Mouse (Mus musculus): ENCODE measurements around the gene Smim20.

The Smim20 gene

DNA sequence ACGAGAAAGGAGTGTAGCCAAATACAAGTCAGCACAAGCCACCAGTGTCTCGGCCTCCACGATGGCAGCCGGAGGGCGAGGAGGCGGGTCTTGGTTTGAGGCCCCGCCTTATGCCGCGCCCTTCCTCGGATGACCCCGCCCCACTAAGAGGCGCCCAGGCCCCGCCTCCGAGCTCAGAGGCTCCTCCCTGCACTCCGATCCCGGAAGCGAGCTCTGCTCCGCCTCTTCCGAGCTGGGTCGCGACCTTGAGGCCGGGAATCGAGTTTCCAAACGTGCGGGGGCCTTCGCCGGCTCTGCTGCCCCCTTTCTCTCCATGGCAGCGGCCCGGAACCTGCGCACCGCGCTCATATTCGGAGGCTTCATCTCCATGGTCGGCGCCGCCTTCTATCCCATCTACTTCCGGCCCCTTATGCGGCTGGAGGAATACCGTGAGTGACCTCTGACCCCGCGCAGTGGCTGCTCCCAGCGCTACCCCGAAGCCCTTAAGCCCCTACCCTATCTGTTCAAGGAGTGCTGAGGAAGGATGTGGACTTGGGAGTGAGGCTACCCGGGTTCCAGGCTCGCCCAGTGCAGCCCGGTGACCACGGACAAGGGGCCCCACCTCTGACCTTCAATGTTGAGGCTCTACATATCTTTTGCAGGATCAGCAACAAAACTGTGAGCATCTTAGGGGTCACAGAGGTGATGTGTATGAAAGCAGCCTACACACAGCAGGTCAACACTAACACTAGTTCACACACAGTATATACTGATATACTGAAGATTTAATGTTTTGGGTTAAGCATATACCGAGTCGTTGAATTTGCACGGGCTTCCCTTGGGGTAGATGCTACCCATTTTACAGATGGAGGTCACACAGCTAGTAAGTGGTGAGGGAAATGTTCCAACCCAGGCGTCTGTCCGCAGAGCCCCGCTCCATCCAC, at the start of gene Smim20:
Gene Smim20, plus strand, starts transcription at position 153 of the 923 bp plus-strand sequence.
- peak; percentile 89 for DNase-seq (ENCODE audit: low spot score)

DNA sequence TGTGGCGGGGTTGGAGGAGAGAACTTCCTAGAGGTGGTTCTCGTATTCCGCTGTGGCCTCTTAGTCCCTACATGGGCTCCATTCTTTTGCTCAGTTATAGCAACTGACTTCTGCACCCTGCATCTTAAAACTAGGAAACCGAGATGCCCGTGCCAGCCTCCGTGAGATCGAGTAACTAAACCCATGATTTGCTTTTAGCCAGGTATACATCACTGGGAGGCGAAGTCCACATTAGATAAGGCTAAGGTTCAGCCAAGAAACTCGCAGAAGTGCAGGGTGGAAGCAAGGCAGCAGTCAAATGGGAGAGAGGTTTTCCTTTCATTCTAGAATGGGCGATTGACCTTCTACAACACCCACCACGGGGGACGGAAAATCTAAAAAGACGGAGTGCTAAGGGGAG, 41.4 kb upstream of the Smim20 start:
- DNase-seq (ENCODE audit: low spot score), result no peak

DNA sequence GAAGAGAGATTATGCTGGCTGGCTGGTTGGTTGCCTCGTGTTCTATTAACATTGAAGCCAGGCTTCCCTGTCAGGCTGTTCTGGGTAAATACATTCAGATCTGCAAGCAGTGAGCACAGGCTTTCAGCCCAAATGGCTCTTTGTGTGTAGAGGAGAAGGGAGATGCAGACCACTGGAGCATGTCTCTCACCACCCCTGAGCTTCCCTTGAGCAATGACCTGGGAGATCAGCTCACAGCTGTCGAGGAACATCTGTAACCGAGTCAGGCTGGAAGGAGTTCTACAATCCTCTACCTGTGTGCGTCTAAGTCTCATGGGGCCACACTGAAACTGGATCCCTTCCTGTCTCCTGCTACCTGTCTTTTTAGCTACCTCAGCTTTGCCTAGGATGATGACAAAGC, 36.3 kb upstream of the Smim20 start:
- DNase-seq (ENCODE audit: low spot score), result no peak

DNA sequence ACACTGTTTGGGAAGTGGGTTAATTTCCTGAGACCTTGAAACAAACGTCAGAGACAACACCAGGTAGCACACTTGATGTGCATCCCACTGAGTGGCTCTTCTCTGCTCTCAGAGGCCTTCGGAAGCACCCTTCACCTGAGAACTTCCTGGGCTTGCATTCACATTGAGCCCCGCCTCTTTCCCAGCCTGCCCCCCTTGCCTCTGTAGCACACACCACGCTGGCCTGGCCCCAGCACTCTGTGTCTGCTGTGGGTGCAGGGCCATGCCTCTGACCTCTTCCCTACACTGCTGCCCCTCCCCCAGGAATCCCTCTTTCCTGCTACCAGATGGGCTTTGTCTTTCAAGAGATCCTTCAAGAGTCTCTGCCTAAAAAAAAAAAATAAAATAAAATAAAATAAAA, 31.3 kb upstream of the Smim20 start:
- DNase-seq (ENCODE audit: low spot score), result no peak

DNA sequence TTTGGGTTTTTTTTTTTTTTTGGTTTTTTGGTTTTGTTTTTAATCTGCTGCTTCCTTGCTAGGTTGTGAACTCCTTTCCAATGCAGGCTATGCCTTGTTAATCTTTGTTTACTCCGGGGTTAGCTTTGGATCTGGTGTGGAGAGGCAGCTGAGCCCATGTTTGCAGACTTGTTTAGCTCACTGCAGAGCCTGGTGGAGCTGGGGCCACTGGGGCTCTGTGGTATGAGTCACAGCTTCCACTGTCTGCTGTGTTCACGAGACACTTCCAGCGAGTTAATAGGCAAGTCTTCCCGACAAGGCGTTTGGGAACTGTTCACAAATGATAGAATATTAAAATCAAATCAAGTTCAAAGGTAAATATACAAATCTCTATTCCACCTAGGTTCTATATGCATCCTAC, 30.7 kb upstream of the Smim20 start:
- no peak for DNase-seq (ENCODE audit: low spot score)

DNA sequence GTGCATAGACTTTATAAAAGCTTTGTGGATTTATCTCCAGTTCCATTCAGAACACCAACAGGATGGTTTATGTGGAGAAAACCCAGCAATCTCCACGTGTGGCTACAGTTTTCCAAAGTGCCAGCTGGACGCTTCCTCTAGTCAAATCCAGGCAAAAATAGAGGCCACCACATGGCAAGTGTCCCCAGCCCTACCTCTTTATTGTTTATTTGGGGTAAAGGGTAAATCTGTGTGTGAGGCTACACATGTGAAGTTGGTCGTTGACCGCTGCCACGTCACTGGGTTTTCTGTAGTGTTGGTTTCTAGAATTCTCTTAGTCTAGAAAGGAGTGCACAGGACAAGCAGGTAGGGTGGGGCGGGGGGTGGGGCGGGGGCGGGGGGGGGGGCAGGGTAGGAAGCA, 30.1 kb upstream of the Smim20 start:
- DNase-seq (ENCODE audit: low spot score), result no peak

DNA sequence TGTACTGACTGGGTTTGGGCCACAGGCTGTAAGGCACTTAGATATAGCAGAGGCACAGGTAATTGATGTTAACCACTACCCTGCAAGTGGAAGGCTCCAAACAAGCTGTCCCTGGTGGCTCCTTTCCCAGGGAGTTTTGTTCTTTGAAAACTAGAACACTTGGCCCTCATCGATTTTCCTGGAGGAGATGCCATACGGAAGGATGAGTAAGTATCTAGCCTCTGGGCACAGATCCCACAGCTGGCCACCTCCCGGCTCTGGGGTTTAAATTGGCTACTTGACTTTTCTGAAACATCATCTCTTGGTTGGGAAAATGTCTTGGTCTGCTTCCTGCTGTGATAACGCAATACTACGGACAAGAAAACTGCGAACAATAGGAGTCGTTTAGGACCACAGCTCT, 28.1 kb upstream of the Smim20 start:
- DNase-seq (ENCODE audit: low spot score), result no peak

DNA sequence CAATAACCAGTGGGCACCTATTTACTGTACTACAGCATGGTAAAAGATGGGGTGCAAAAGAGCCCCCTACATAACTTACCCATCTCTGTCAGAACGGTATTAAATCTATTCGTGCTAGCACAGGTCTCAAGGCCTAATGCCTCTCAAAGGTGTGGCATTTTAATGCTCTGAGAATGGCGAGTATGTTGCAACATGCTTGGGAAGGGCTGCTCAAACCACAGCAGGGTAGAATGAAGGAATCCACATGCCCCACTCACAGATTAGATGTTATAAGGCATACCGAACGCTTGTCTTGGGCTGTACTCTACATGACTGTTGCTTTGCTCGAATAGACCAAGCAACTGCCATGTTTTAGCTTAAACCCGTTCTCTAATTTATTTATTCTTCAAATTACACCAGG, 27.7 kb upstream of the Smim20 start:
- no peak for DNase-seq (ENCODE audit: low spot score)

DNA sequence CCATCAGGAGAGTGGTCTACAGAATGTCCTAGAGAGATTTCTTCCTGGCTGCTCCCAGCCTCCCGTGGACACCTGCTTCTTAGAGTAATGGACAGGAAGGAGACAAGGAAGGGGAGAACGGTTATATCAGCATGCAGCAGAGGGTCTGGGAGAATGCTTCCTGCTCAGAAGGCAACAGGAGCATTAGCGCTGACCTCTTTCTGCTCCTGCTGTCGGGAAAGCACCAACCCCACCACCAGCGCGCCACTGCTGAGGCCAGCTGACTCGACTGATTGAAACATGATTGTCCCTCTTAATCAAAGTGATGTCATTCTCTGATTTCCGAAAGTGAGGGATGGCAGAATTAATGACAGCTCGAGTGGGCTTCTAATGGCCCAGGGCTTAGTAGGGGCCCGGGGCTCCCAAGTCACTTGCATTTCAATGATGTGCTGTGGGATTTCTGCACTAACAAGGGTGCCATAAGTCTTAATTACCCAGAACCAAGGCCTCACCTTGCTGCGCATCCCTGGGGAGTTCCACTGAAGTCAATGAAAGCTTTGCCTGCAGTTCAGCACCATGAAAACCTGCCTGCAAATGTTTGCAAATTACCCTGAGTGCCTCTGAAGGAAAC, 26.9 kb upstream of the Smim20 start:
- no peak for DNase-seq (ENCODE audit: low spot score)

DNA sequence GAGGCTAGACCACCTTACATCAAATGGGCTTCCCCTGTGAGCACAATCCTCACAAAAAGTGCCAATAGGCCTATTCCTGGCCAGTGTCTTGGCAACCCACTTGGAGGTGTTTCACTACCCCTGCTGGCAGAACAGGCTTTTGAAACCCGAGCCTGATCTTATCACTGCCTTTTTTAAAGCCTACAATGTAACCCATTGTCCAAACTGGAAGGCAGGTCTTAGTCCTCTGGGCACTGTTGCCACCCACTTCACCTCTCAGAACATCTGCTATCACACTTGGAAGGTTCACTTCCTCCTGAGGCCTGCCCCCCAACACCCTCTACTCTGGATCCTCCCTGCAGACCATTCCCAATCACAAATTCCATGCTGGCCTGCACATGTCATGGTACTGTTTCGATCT, 25.8 kb upstream of the Smim20 start:
- DNase-seq (ENCODE audit: low spot score), result no peak

DNA sequence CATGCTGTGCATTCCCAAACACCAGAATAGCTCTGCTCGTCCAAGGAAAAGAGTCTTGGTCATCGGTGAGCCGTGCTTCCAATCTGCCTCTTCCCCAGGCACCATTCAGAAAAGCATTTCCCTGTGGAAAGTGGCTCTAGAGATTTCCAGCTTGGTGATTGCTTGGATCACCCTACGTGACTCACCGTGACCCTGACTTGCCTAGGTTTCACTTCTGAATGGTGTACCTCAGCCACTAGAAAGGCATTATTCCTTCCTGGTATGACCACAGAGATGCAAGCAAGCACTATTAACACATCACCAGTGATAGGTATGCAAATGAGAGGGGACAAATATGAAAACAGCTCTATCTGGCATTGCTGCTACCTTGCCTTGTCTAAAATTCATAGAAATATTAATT, 24.9 kb upstream of the Smim20 start:
- no peak for DNase-seq (ENCODE audit: low spot score)

DNA sequence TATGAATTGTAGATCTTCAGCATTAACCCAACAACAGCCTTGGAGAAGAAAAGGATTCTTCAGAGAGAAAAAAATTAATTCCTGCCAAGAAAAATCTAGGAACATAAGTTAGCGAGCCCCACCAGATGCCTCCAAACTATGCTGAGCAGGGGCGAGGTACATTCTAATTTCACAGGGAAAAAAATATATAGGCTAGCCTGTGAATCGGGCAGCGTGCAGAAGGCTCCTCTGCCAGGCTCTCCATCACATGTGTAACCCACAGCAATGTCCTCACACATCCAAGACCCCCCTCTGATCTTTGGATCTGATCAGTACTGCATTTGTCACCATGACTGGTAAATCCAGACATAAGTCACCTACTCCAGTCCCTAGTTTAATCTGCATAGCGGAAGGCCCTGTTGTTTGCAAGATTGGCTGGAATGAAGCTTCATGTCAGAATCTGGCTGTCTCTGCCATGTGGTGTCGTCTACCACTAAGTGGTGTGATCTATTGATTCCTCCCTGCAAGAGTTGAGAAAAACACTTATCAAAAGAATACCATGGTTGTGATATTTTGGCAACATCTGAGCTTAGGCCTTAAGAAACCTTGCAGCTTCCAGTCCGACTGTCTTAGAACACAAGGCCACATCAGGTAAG, 23.9 kb upstream of the Smim20 start:
- no peak for DNase-seq (ENCODE audit: low spot score)

DNA sequence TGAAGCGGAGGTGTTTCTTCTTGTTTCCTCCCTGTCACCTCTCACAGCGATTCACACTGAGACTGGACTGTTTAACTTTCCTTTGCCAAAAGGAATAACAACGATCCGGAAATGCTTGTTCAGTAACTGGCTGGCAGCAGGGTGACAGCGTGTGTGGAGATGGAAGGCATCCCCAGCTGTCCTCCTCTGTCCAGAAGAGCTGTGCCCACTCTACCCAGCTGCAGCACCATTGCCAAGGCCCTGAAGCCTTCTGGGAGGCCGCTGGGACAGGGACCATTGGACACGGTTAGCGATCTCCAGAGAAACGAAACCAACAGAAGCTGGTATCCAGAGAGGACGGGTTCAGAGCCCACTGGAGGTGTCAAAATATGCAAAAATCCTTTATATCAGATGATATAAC, 22.9 kb upstream of the Smim20 start:
- DNase-seq (ENCODE audit: low spot score), result no peak

DNA sequence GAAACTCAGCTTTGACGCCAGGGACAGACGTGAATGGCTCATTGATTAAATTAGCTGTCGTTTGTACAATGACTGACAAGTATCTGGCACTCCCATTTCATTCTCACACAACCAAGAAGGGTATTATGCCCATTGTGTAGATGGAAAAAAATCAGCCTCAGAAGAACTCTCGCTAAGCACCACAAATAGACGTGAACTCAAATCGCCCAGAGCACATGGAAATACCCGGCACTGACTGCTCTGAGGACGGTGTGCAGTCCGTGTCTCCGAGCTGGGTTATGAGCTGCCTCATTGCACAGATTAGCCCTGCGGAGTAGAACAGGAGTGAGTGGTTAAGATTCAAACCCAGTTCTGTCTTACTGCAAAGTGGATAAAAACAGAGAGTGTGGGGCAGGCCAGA, 18.4 kb upstream of the Smim20 start:
- no peak for DNase-seq (ENCODE audit: low spot score)

DNA sequence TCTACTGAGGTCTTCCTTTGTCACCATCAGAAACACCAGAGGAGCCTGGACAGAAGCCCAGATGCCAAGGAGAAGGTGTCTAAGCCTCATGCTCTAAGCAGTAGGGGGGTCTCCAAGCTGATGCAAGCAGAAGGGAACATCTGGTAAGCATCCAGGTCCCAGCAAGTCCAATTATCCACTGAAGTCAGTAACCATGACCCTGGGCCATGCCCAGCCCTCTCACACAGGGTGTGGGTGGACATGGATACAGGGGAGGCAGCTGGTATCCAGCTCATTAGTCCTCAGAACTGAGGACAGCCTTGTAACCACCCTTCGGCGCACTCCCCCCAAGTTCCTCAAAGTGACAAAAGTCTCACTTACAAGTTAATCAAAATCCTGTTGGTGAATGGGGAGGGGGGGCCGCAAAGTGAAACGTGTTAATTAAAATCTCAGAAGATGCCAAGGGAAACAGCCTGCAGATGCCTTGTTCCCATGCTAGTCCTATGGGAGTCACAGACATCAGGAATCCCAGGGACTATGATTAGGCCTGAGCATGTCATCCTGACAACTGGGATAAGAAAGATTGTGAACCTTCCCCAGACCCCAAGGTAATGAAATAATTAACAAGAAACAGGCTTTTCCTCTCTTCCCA, 17.3 kb upstream of the Smim20 start:
- DNase-seq (ENCODE audit: low spot score), result no peak

DNA sequence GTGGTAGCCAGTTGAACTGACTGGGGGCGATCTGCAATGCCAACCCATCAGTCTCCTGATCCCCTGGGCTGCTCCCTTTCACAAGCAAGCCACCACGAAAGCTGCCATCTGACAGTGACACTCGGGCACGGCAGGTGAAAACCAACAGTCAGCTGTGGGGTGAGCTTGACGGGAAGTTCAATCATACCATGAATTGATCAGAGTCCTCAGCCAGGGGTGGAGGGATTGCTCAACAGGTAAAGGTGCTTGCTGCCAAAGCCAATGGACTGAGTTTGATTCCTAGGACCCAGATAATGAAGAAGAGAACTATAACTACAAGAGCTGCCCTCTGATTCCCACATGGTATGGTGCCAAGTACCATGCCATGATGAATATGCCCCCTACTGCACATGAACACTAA, 12.7 kb upstream of the Smim20 start:
- no peak for DNase-seq (ENCODE audit: low spot score)

DNA sequence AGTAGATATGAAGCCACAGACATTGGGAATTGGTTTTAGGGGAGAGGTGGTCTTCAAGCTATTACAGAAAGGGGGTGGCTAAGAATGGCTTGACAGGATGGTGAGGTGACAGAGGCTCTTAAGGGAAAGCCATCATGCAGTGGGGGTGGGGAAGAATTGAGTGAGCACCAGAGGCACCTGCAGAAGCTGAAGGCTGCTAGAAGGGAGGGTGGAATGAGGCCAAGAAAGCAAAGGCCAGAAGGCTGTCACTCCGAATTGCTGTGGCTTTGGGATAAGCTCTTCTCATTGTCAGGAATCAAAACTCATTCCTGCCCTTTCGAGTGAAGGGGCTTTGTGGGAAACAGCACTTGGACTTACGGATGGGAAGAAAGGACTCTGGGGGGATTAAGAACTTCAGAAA, 12.1 kb upstream of the Smim20 start:
- no peak for DNase-seq (ENCODE audit: low spot score)

DNA sequence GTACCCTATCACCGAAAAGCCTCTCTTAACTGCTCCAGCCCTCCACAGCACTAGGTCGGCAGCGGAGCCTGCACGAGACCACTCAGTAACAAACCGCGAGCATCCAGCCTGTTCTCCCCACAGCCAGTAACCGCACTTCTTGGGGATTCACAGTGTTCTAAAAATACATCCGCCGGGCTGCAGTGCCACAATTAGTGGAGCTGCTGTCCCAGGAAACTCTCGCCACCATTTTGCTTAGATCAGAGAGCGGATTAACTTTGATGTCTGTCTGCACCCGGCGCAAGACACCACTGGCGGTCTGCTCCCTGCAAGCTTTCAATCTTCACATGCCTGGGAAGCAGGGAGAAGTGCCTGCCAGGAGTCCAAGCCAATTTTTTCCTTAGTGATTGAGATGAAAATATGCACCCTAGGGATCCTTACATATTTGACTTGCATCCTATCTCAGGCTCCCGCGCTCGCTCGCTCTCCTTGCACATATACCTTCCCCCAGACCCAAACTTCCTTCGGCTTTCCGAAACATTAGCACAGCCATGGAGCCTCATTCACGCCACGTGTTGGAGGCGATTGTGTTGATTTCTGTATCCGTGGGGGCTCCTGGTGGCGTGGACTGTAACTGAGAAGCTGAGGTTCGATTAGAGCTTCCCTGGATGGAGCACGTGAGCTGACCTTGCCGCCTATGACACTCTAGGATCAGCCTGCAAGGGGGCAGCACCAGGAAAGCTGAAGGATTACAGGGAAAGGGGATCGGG, 8.7 kb upstream of the Smim20 start:
- DNase-seq (ENCODE audit: low spot score), result no peak

DNA sequence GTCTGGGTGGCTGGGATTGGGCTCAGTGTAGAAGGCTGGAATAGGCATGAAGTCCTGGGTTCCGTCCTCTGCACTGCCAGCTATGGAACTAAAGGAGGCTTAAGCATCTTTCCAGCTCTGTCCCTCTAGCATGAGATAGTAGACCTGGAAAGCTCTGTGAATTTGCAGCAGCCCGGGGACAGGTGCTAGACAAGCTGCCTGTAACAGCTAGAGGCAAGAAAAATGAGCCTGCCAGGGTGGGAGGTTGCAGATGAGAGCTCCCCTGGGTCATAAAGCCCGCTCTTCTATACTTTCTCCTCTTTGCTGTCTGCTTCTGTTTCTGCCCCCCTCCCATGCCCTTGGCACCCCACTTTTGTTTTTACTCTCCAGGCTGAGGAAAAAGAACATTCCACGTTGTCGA, 7.0 kb upstream of the Smim20 start:
- no peak for DNase-seq (ENCODE audit: low spot score)

DNA sequence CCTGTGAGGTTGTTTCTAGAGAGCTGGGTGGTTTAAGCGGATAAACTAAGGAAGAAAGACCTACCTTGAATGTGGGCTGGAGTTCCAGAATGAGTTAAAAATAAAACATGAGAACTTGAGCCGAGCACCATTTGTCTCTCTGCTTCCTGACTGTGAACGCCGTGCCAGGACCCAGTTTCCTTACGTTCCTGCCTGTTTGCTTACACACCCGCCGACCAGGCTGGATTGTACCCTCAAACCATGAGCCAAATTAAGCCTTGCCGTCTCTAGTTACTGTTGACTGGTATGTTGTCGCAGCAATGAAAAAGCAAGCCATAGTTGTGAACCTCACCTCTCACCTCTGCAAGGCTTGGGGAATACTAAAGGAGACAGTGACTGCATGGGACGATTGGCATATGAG, 4.9 kb upstream of the Smim20 start:
- DNase-seq (ENCODE audit: low spot score), result no peak

DNA sequence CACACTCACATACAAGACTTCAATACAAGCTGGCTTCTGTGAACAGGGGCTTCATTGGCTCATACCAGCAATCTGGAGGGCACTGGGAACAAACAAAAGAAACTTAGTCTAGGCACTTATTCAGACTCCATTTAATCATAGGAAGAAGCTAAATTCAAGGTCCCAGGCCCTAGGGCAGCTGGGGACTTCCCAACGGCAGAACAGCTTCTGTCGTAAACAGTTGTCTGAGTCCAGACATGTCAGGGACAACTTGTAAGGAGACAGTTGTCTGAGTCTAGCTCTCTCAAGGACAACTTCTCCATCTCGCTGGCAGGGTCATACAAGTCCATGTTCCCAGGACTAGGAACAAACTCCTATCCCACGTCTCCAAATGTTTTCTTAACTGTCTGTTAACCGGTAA, 2.8 kb upstream of the Smim20 start:
- no peak for DNase-seq (ENCODE audit: low spot score)

DNA sequence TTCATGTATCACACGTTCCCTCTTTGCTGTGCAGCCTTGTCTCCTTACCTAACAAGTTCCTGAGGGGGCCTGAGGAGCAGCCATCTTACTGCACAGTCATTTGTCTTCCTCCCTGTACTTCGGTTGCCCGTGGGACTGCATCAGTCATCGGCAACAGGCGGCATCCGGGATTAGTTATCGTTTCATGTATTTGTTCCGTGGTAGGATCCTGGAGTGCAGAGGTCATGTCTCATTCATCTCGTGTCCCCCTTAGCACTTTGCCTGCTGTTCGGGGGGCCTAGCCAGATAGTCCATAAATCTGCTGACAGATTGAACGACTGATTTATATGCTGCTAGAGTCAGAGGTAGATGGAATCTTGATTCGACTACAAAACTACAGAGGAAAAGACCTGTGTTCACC, 1.1 kb upstream of the Smim20 start:
- DNase-seq (ENCODE audit: low spot score), result no peak

All from adipocyte (in vitro differentiated cells).